Mouse (Mus musculus) c-Kit-negative CD71-positive TER-119-positive erythroid progenitor cells, embryonic 14.5 days (primary cell): Measurements from ENCODE around the gene Myo1e.

Source experiments
- DNase-seq: peaks from one replicate; pipeline ENCODE4 v3.0.0-alpha.2; 2013; ENCODE audit warnings: low read depth, low spot score

Myo1e gene

DNA sequence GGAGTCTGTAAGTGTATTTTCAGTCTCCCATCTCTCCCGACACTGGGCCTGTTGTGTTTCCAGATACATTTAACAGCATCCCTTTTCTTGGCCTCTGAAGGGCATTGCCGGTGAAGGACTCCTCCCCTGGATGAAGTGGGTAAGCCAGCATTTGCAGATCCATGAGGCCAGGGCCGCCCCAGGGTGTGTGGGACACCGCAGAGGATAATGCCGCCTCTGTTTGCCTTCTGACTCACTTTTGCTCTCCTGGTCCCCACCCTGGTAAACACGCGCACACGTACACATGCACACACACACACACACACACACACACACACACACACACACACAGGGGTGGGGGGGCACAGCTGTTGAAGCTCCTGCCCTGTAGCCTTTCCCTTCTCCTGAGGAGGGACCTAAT is 74.3 kb downstream of the Myo1e start:
- DNase-seq = no peak

DNA sequence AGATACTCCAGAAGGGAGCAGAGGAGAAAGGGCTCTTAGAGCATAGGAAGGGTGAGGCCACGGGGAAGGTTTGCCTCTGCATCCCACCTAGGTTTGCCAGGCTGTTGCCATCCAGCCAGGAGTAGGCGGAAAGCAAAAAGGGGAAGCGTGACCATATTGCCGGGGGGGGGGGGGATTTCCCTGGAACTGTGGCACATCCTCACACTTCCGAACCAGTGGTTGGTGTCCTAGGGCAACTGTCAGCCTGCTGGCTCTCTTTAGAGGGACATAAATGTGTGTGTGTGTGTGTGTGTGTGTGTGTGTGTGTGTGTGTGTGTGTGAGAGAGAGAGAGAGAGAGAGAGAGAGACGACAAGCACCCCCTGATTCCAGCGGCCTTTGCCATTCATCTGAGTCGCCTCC is 75.0 kb downstream of the Myo1e start:
- no peak for DNase-seq

DNA sequence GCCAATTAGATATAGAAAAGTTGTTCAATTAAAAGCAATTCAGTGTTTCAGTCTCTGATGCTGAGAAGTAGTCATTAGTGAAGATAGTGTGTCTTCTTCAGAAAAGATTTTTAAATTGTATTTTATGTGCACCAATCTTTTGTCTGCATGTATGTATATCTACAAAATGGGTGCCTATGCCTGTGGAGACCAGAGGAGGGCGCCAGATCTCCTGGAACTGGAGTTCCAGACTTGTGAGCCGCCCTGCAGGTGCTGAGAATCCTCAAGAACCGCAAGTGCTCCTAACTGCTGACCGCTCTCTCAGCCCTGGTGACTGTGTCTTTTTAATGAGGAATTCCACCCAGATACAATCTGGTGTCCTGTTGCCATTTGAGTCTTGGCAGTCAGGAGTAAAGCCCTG is 76.0 kb downstream of the Myo1e start:
- no peak for DNase-seq

DNA sequence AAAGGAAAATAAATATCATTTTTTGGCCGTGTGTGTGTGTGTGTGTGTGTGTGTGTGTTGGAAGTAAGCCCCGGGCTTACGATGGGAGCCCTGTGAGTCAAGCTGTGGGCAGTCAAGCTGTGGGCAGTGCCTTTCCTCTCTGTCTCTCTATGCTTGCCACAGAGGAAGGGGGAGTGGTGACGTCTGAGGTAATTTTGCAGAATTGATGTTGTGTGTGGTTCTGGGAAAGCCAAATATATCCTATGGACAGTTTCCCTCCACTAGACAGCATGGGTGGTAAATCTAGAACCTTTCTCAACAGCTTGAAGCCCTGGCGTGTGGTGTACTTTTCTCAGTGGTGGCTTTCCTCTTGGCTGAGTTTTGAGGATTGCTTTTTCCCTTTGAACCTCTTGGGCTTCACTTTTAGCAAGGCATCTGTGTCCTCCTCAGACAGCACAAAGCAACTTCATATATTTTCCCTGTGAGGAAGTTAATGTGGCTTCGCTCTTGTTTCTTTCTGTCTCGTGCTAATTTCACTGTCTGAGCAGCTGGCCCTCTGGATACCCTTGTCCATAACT is 77.5 kb downstream of the Myo1e start:
- DNase-seq = no peak

DNA sequence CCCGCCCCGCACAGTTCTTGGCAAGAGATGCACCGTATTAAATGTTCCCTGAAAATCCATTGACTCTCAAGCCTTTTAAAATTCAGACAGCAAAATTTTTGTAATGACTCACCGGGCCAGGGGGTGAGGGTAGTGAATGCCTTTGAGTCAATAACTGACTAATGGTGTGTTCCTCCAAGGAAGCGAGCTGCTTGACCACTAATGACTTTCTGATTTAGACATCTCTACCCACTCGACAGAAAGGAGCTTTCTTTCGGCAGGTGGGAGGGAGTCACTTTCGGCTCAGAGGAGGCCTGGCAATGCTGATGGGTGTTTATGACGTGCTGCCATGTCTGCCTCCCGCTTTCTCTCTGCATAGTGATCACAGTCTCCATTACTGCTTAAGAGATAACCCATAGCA is 83.6 kb downstream of the Myo1e start:
- no peak for DNase-seq

DNA sequence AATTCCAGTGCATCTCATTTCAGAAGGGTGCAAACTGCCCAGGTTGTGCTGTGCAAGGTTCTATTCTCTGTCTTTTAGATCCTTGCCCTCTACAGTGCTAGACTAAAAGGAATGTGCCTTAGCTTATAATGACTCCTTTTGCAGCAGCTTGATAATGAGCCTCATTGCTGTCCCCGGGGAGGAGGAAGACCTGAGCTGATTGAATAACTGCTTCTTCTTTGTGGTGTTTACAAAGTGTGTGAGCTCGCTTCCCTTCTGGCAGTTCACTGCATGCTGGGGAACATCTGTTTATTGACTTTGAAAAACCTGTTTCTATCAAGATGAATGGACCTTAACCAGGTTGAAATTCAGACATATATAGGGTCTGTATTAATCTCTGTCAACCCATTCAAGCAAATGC is 89.8 kb downstream of the Myo1e start:
- DNase-seq = no peak

DNA sequence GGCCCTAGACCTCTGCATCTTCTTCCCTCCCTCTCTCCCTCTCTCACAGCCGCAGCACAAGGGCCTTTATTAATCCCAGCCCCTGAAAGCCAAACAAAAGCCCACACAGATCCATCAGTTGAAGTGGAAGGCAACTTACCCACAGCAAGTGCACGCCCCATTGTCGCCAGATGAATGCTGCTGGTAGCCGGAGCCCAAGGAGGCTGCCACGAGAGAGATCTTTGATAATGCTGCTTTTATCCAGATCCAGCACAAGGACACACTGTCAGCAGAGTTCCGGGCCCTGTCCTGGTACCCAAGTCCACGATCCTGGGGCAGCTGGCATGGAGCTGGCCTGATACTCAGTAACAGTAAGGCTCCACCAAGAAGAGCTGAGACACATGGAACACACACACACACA is 91.1 kb downstream of the Myo1e start:
- DNase-seq = no peak

DNA sequence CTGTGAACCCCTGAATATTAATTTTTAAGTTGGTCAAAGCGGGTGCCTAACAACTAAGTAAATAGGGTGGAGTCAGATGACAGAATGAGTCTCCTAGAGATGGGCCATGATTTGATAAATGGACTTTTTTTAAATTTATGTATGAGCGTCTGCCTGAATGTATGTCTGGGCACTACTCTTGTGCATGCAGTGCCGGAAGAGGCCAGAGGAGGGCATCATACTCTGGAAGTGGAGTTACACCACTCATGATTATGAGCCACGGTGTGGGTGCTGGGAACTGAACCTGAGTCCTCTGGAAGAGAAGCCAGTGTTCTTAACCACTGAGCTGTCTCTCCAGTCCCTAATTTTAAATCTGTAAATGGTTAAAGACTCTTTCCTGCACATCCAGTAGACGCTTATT is 93.6 kb downstream of the Myo1e start:
- DNase-seq = no peak

DNA sequence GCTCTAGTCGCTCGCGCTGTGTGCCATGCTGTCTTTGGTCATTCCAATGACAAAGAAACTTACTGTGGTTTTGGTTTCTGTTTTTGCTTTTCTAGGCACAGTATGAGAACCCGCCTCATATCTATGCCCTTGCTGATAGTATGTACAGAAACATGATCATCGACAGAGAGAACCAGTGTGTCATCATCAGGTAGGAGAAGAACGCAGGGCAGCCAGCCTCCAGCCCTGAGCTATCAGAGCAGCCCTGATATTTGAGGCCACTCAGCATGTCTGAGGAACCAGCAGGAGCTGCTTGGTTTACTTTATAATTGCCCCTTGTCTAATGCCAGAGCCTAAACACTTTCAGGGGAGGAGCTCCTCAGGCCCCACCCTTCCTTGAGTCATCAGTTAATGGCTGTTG is 94.4 kb downstream of the Myo1e start:
- DNase-seq = no peak

DNA sequence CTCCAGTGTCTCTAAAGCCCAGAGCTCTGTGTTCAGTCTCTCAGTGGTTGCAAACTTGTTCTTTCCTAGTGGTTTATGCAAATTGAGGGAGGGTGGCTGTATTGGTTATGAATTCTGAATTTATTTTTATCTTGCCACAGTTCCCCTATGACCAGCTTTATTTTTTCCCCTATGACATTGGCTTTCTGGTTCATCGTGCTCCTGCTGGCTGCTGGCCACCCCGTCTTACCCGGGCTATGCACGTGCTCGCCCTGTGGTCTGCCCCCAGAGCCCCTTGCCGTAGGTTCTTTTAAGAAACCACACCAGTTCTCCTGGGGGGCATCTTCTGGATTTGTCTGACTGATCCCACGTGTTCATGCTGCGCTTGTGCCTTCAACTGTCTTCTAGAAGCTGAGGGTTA is 97.8 kb downstream of the Myo1e start:
- no peak for DNase-seq

DNA sequence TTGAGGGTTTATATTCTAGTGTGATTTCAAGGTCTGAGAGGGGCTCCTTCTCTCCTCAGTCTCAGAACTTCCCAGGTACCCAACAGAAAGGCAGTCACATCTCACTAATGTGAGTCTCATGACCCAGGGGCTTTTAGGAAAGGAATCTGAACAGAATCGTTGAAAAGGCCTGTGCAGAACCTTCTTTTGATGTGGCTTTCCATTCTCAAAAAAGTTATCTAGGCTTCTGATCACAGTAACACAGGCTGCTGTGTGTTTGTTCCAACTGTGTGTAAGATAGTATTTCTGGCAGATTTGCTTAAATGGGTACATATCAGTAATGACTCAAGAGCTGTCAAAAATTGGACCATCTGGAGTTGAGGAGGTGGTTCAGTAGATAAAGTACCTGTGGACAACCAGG is 102.9 kb downstream of the Myo1e start:
- DNase-seq = no peak

DNA sequence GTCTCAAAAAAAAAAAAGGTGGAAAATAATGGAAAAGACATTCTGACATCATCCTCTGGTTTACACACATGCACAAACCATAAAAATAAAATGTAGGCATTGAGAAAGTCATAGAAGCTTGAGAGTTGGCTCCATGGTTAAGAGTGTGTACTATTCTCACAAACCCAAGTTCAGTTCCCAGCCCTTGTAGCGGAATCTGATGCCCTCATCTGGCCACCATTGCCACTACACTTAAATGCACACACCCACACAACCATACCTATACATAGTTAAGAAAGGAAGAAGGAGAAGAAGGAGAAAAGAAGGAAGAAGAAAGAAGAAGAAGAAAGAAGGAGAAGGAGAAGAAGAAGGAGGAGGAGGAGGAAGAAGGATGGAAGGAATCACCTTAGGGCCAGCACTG is 106.9 kb downstream of the Myo1e start:
- no peak for DNase-seq

DNA sequence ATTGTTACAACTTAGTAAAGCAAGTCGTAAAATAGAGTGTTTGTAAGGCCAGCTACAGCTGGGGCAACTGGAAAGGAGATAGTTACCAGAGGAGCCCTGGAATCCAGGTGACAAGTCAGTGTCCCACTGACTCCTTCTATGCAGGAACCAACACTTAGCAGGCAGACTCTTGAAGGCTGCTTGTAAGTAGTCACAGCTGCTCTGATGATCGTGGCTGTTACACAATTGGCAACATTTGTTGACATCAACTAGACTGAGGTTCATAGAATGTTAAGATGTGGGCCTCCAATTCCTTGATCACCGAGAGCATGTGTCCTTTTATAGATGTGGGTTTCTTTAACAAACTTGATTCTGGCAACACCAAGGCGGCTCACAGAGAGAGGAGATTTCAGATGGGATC is 108.0 kb downstream of the Myo1e start:
- DNase-seq = no peak

DNA sequence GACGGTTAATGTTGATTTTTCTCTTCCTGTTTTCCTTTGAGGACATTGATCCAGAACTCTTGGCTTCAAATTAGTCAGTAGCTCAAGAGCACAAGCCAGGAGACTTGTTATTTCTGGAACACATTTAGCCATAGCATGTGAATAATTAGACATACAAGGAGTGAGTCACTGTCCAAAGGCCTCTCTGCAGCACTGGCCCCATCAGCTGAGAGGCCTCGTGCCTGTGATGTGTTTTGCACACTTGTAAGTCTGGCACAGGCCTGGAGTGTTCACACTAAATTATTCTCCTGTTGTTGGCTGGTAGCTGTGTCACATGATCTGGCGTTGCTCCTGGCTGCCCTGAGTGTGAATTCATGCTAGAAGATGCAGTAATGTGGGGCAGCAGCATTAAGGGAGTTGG is 111.5 kb downstream of the Myo1e start:
- DNase-seq = no peak

DNA sequence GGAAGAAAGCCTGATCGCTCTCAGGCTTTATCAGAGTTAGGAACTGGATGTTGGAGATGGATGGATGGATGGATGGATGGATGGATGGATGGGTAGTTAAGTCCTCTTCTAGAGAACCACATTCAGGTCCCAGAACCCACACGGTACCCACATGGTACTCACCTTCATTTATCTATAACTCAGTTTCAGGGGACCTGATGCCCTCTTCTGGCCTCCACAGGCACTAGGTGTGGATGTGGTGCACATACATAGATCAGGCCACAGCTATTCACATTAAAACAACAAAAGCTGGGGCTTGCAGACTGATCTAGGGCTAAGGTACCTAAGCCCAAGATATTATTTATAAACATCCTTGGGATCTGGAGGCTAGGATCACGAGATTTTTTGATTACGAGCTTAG is 117.2 kb downstream of the Myo1e start:
- DNase-seq = no peak

DNA sequence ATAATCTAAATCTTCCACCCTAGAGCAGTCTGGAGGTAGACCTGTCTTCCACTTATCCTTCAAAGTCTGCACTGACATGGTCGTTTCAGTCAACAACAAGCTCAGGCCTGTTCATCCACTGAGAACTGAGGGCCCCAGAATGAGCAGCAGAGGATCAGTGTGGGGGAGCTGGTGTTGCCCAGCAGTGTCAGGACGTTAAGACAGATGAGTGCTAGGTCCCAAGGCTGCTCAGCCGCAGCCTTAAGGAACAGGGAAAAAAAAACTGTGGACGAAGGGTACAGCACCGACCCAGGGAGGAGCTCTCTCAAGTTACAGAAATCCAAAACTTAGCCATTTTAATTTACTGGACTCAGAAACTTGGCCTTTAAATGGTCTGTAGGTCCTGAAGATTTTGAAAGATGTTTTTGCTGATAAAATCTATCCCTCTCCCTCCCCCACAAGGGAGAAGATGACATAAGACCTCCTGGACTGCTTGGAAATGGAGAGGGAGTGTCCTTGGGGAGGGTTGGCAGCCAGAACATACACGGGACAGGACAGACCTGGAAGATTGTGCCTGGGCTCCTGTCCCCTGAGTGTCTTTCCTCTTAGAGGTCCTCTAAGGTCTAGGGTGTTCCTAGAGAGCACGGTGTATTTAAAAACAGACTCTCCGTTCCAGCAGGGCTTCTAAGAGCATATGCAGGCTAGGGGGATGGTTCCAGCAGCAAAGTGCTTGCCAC is 118.9 kb downstream of the Myo1e start:
- no peak for DNase-seq

DNA sequence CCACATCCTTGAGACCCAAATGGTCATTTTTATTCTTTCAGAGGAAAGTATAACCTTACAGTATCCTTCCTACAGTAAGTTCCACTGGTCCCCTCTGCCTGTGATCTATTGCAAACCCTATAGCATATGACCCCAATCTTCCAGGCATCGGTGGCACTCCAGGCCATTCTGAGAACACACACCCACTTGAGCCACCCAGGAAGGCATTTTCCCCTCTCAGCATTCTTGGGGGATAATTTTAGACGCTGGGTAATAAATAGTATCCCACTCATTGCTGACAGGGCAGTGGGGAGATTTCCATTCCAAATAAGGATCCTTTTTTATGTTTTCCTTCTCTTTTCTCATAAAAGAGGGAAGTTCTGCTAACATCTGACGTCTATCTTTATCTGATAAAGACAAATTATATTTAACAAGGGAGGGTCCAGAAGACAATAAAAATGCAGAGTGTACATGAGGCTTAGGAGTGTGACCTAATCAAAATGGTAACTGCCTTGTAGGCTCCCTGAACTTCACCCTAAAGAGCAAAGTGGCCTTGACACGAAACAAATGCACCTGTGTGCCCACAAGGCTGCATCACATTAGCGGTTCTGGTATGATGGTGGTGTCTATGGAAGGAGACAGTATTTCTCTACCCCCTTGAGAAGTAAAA is 121.2 kb downstream of the Myo1e start:
- no peak for DNase-seq

DNA sequence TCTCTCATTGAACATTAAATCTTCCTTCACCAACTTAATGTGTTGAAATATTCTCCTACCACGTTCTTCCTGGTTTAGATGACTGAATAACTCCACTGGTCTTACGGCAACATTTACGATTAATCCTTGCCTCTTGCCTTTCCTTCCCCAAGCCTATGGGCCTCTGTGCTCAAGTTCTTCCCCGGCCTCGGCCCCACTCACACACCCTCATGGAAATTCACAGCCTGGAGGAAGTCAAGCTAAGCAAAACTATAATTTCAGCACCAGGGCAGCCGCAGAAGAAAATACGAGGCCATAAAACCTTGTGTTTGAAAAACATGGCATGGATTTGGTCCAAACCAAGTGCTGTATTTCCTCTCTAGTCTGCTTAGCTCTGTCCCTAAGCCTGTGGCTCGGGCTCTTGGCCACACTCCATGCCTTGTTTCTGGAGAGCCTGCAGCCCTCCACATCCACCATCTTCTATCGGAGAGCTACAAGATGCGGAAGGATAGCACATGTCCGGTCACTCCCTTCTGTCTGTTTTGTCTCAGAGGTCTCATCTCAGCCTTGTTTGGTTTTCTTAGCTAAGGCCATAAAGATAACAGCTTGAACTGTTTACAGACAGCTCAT is 124.7 kb downstream of the Myo1e start:
- no peak for DNase-seq

DNA sequence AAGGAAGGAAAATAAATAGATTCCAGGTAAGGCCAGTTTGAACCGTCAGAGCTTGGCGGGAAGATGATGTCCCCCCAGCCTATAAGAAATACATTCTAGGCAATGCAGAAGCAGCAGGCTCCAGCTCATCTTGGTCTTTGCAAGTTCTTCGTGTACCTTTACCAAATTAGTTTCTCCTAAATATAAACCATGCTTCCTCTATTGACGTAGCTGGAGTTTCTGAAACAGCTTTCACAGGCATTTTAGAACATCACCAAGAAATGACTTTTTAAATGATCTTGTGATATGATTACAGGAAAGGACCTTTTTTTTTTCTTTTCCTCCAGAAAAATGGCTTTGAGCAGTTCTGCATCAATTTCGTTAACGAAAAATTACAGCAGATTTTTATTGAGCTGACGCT is 131.2 kb downstream of the Myo1e start:
- no peak for DNase-seq

DNA sequence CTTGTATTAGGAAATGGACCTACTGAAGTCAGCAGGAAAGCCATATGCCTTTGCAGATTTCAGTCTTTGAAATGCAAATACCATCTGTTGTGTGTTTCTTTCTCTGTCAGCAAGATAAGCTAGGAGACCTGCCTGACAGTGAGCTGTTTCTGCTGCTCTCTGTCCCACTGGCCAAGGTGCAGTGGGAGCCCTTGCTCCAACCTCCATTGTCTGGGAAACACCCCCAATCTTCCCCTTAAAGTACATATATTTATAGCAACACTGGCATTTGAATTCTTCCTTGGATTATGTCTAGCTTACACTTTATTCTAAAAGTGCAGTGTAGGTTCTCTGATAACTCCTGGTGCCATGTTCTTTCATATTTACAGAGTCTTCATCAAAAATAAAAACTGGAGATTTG is 131.7 kb downstream of the Myo1e start:
- no peak for DNase-seq

DNA sequence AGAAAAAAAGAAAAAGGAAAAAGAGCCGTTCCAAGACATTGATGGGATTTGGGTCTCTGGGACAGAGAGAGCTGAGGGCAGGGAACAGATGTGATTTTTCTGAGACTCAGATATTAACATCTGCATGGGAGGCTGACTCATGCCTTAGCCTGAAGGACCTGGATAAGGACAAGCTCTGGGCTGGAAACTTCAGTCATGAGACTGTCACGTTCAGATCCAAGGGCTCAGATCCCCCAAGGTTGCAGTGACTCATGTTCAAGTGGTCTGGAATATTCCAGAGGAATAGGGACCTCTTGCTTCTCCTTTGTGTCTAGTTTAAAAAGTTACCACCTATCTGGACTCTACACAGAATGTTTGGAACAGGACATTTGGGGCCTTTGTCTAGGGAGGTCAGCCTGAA is 142.1 kb downstream of the Myo1e start:
- no peak for DNase-seq

DNA sequence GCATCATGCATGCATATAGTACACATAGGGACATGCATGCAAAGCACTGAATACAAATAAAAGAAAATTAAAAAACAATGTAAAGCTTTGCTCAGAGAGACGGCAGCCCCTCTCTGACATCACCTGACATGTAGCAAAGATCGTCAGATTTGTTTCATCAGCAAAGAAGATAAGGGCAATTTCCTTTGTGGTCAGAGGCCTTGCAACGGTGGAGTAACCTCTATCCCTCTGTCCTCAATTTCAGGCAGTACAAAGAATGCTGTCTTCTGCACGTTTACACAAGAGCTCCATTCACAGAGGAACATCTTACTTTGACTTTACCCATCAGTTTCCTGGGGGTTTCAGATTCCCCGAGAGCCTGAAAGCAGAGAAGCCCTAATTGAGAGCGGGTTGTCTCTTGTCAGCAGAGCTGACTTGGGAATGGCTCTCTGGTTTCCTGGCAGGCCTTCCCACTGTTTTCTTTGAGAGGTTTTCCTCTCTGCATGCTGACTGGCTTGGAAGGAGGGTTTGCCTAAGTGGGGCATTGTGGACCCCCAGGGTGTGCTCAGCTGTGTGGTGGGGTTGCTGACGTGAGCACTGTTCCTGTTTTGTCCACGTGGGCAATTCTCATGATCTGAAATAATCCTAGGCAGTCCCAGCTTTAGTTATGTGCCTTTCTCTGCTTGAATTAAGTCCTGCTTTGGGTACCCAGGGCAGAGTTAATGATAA is 144.6 kb downstream of the Myo1e start:
- no peak for DNase-seq
